Comparison of ENCODE assay signal across 8 mouse cellular contexts in the genomic region with DNA sequence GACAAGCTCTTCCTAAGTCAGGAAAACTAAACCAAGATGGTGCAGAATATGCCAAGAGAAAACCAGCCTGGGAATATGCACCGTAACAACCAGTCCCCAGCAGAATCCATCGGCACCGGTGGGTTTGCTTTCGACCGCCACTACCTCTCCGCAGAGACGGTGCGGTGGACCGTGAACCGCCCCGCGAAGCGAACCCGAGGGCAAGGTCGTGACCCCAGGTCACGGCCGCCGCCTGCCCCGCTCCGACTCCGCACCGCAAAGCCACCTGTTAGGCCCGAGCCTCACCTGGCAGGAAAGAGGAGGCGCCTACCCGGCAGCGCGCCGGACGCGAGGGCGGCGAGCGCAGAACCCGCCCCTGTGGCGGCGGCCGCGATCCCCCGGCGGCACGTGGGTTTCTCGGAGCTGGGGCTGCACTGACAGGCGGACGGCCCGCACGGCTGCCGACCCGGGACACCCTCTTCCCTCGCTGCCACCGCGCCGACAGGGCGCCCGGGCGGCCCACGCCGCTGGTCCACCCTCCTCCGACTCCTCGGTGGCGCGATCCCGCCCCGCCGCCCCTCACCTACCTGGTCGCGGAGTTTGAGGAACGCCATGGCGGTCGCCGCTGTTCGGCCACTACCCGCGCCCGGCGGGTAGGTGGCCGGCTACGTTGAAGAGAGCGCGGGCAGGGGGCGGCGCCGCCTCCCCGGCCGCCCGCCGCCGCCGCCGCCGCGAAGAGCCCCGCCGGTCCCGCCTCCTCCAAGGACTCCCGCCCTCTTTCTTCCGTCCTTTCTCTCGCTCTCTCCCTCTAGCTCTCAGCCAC. TPM values are rescaled to one million over a fixed set of nuclear protein-coding genes. Genes with fewer than 3 reads are reported as not detected.
DNase-seq lines count a peak whose midpoint lies in the region; ATAC-seq lines count a peak whose summit lies in the region.

No protein-coding gene starts in this region.

- no peak for ATAC-seq in hindbrain, embryonic 15.5 days (ENCODE audit: low FRiP score, low read depth)

- peak overlapping the region; percentile 82 for H3K4me3 ChIP-seq in hindbrain, embryonic 15.5 days

- DNase-seq in MN1 (ENCODE audit: low spot score) = peak; percentile 49
- peak; percentile 78 for DNase-seq in cerebellum, adult 9-11 months
- peak; percentile 34 to 66 for DNase-seq in frontal cortex, postnatal 10 days (ENCODE audit: low spot score in 2 of 2)
- peak; percentile 43 to 59 for DNase-seq in left cerebral cortex, adult 18-20 months (ENCODE audit: low spot score in 2 of 2)
- DNase-seq in lung, postnatal 4 days = peak; percentile 67 to 78
- peak; percentile 32 for DNase-seq in retina, postnatal 7 days (ENCODE audit: low read depth, low spot score)
- DNase-seq in urinary bladder, adult 18-20 months (ENCODE audit: low spot score in 2 of 2) = peak; percentile 27 to 67

- H3K4me2 ChIP-seq in hindbrain, embryonic 15.5 days = peak overlapping the region; percentile 77

- H3K27ac ChIP-seq in hindbrain, embryonic 15.5 days (replicated peaks) = peak overlapping the region; percentile 96

- WGBS in hindbrain, embryonic 15.5 days = under 1% methylated on average over 87 of the region's 97 CpGs

- peak overlapping the region; percentile 72 for H3K9ac ChIP-seq in hindbrain, embryonic 15.5 days

- peaks cover 14% of the 10 kb centered on the region for H3K4me1 ChIP-seq in hindbrain, embryonic 15.5 days (replicated peaks)

- H3K36me3 ChIP-seq in hindbrain, embryonic 15.5 days = no peaks in the 10 kb centered on the region

- H3K27me3 ChIP-seq in hindbrain, embryonic 15.5 days = no peaks in the 10 kb centered on the region

- no peaks in the 10 kb centered on the region for H3K9me3 ChIP-seq in hindbrain, embryonic 15.5 days

RNA-seq across cellular contexts. Expression of a gene that starts 0.5 kb away (rescaled TPM):
- polyA plus RNA-seq in hindbrain, embryonic 15.5 days (2015; fragmentation: Nextera tagmentation; extraction: Ambion mirVana) = 9.6 and 11.0 TPM in 2 replicates
- 10 to 100 TPM; 47.4 to 53.5 TPM for total RNA-seq in left cerebral cortex, adult 18-20 months (2021)
